Mouse (Mus musculus) gastrocnemius, adult 8-10 months (tissue): ENCODE measurements at regions not wholly inside any gene's neighbourhood (a gene's known extent, or its start where the extent isn't known, plus 50 kb on each side); places are given as distances from the start of the nearest gene placed in this dataset.

ENCODE experiments used
- DNase-seq, 2 experiments: peaks; one replicate each; pipeline ENCODE4 v3.0.0; 2022; ENCODE audit warnings: low spot score in 2 of 2

DNA sequence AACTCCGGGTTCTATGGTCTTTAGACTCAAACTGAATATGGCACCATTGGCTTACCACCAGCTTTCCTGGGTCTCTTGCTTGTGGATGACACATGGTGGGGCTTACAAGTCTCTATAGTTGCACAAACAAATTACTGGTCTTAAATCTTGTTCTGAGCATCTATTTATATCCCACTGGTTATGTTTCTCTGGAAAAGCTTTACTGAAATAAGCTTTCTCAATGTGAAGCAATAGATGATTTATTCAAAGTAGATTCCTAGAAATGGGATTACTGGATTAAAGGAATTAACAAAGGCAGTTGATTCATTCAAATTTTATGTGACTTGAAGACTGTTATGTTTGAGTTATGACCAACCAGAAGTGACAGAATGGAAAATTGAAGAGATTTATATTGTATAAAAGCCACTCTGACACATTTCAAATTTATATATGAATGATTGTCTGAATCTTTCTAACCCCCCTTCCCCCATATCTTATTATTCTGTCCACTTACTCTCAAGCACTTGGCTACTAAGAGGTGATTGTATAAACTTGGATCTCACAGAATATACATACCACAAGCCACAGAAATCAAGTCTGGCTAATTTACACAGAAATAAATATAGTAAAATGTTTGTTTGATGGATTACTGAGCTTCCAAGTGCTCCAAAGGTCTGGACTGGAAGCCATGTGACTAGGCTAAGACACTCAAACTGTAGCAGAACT is 113.4 kb upstream of the C1qtnf3 start:
- no peak for DNase-seq

DNA sequence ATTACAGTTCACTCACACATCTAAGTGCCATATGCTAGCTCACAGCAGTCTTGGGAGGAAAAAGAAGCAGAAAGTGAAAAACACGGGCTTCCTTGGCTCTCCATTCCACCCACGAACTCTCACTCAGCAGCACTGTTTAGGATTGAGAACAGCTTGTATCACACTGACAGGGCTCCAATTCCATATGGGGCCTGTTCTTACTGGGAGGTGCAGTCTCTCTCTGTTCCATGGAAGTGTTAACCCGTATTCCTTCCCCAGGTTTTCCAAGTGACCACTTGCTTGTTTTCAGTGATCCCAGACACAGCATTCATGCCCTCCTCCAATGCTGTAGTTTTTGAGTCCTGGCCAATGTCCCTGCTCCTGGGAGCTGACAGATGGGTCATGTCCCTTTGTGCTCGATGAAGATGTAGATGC is 111.5 kb upstream of the C1qtnf3 start:
- no peak for DNase-seq

DNA sequence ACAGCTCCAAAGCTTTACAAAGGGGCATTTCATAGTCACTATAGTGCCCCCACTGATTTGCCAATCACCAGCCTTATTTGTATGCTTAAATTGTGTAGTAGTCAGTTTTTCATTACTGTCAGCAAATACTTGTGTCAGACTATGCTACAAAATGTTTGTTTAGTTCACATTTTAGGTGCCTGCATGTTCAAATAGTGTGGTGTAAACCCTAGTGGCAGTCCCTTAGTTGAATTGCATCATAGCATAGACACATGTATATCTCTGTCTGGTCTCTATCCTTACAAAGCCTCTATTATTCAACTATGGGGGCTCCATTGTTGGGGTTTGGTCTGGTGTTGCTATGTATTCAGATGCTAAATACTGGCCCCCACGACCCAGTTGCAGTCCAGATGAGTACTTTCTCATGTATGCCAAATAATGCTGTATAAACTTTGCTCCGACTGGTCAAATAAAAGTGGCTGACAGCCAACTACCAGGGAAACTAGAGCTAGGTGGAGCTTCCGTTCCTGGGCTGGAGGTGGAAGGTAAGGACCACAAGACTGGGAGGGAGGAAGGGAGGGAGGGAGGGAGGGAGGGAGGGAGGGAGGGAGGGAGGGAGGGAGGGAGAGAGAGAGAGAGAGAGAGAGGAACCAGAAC is 109.0 kb upstream of the C1qtnf3 start:
- no peak for DNase-seq

DNA sequence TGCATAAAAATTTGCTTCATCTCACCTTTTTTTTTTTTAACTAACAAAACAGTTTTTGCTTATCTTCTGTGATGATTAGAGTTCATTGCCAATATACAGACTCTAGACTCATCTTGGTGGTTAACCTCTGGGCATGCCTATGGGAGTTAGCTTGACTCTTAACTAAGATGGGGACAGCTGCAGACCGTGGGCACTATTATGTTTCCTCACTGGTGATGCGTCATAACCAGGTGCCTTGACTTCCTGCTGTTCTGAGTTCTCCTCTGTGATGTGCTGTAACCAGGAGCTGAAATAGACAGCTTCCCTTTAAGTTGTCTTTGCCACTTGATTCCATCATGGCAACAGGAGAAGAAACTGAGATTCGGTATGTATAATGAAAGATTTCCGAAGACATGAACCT is 105.4 kb upstream of the C1qtnf3 start:
- no peak for DNase-seq

DNA sequence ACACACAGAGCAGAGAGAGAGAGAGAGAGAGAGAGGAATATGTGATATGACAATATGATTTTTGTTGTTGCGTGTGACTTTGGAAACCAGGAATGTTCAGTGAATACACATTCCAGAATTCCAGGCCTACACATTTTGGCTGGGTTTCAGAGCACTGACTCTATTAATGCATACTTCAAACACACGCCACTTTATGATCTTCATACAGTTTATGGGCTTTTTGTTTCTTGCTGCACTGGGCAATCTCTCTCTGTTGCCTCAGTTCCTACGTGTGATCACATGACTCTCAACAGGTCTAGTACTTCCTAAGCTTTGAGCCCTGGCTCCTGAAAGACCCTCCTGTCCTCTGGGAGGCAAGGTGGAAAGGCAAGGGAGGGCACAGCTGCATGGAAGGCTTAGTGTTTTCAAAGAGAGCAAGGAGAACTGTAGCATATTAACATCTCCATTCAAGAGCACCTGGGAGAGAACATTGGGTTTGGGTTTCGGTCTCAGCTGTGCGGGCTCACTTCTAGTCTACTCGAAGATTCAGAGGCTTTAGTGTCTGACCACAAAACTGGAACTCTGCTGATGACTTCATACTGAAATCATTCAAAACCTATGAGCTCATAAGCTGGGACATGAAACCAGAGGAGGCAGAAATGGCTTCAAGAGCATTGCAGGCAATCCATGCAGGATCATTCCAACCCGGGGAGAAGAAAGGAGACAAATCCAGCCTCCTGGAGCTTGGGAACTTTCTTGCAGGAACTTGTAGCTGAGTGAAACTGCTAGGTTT is 87.9 kb upstream of the C1qtnf3 start:
- no peak for DNase-seq

DNA sequence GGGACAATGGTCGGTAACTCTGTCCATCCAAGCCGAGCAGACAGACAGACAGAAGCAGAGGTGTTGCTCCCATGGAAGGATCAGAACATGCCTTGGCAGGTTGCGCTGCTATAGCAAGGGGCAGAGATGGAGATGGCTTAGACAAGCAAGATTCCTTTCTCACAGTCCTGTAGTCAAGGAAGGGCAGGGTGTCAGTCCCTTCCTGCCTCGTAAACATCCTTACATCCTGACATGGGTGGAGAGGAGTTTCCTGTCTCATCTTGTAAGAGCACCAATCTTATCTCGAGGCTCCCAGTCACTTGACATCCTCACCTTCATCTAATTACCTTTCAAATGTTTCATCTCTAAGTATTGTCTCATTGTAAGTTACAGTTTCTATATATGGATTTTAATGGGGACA is 87.0 kb upstream of the C1qtnf3 start:
- DNase-seq: no peak

DNA sequence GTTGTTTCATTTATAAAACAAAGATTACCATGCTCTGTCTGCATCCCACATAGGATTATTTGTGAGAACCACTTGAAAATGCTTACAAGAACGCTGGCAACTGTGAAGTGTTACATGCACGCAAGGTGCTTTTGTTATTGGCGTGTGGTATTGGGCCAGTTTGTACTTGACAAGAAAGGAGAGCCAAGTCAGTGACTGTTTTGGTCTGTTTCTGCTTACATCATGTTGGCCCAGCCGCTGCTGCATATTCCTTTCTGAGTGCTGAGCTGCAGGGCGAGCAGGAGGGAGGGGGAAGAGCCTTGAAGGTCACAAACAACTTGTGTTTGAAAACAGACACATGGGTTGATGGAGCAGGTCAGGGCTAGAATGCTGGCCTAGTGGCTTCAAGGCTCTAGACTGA is 85.3 kb upstream of the C1qtnf3 start:
- peak; percentile 32 to 36 for DNase-seq

DNA sequence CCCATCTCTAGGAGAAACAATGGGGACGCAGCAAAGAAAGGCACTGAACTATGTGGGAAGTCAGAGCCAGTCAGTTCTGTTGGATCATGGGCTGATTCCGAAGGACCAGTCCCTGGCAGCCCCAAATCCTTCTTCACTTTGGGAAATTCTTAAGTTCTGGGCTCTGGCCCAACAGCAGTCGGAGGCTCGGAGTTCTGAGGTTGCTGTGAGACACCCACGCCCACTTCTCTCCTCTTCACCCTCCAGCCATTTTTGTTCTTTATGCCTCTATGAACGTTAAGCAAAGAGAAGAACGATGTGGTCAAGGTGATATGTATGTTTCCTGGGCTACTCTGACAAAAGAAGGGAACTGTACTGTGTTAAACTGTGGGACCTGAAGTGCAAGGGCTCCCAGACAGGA is 84.0 kb upstream of the C1qtnf3 start:
- no peak for DNase-seq

DNA sequence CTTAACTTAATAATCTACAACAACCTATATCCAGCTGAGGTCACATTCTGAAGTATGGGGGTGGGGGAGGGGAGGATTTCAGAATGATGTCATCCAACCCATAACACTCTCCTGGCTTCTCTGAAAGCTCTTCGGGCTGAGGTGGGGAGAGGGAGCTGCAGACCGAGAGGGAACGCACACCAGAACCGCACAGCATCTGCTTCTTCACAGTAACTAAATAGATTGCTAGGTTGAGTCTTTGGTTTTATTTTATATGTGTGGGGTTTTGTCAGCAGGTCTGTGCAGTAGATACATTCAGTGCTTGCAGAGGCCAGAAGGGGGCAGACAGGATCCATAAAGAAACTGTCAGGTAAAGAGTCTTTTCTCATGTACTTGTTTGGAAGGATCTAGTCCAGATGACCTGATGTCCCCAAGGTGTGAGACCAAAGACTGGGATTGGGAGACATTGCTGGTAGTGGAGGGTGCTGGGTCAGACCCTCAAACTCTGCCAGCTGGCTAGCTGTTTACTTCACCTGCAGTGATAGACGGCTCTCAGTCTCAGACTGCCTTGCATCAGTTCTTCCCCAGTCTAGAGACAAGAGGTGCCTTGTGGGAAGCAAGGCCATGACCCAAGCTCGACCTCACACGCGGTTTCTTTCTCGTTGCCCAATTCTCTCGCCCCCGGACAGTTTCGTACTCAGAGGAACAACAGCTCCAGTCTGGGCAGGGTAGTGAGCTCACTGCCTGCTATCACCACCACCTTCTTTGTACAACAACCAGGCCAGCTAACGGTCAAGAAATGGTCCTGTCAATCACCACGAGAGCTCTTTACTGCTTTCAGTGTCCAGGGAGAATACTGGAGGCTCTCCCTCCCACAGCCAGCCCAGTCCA is 83.2 kb upstream of the C1qtnf3 start:
- DNase-seq: no peak

DNA sequence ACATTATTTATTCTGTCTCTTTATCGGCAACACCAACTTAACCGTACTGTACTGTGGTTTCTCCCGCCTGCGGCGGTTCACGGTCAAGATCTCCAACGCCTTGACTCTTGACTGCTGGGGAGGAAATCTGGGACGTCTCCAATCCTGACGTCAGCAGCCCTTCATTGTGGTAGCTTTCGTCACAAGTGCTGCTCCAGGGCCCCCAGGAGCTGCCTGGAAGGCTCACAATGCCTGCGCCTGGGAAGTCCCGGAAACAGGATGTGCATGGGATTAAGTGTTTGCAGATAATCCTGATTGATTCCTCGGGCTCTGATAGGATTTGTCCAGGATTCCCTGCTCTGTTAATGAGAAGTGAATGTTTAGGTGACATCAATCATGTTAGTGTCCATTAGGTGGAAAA is 82.3 kb upstream of the C1qtnf3 start:
- DNase-seq: no peak

DNA sequence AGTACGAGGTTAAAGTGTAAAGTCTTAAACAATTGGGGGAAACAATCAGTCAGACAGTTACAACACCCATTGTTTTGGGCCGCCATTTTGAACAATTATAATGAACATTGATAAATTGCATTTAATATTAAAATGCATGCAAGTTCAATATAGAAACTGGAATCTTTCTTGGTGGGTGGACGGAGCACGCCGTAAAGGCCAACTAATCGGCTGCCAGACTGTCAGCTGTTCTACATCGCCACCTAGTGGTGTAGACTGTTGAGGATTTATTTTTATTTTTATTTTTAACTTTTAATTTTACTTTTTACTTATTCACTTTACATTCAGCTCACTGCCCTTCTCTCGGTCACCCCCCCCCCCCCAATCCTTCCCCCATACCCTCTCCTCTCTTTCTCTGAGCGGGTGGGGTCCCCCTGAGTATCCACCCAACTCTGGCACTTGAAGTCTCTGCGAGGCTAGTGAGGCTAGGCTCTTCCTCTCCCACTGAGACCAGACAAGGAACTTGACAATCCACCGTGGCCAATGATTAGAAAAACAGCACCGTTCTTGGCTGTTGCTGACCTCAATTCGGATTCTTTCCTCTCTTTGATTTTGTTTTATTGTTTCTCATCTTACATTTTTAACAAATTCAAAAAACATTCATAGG is 79.7 kb upstream of the C1qtnf3 start:
- DNase-seq: no peak

DNA sequence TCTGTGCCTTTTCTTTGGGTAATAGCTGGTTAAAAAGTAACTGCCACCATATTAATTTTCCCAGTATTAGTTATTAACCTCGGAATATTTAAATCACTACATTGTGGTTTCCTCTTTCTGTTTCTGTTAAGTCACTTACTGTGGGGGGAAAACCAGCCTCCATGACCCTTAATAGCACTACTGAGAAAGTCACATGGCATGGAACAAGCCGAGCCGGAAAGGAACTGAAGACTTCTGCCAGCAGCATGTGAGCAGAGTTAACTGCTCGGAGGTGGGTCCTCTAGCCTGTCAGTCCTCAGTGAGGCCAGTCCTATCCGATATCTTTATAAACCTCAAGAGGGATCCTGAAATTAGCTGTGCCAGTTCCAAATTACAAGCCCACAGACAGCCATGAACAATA is 75.8 kb upstream of the C1qtnf3 start:
- no peak for DNase-seq

DNA sequence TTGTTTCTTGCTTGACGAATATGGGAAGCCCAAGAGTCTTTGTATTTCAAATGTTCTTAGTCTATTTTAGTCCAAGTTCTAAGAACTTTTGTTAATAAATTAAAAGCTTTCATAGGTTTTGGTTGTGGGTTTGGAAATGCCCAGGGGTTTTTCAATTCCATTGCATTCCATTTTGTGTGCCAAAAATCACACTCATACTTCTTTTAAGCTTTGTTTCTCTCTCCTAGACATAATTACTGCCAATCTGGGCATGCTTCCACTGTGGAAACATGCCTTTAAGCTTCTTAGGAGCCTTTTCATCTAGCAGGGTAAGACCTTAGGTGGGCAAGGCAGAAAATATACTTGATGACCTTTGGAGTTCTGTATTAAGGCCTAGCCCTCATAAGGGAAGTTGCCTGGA is 70.4 kb upstream of the C1qtnf3 start:
- no peak for DNase-seq

DNA sequence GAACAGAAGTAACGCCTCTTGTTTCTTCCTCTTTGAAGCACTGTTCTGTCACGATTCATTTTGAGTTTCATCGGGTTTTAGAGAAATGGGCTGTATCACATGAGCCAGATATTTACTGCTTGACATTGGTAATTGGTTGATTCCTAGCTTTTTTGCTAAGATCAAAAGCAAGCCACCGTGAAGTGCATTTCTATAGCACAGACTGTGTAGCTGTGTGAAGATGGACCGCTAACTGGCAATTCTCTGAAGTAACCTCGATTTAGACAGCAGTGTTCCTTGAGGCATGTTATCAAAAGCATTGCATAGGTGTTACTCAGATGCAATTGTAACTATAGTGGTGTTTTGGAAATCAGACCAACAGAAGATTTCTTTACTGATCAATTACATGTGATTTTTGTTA is 64.1 kb upstream of the C1qtnf3 start:
- DNase-seq: no peak

DNA sequence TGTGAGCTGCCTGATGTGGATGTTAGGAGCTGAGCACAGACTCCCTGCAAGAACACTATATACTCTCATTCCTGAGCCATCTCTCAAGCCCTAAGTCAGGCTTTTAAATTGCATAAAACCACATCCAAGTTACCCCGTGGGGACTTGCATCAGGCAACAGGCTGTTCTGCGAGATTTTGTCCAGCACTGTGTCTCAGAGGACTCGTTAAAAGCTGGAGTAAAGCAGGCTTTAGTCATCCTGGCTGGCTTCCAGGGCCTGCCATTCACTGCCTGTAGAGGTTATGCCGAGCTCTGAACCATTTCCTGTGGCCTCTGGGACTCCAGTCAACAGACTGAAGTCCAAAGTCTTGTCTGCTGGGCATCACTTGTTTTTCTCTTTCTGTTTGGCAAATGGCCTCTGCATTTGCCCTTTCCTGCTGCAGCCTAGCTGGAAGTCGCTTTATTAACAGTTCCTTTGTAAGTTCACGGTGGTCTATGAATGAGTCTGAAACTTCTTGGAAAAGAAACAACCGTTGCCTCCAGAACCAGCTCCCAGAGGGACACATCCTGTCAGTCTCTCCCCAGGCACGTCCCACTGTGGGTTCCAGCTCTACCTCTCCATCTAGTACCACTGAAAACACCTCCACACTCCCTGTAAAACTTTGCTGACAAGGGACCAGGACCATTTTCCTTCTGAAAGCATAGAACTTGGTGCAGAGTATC is 61.8 kb upstream of the C1qtnf3 start:
- peak; percentile 79 to 81 for DNase-seq

DNA sequence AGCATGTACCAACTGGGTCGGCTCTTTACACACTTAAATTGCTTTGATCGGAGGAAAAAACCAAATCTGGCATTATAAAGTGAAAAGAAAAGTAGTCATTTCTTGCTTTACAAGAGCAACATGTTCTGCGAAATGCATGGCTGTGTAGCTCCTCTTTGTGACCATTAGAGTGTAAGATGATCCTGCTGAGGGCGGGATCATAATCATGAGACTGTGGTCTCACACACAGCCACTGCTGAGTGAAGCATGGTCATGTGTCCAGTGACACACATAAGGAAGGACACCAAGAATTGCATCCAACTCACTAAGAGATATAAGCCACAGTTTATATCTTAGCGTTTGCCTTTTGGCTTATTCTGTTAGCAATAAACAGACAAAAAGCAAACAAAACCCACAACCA is 53.8 kb upstream of the C1qtnf3 start:
- DNase-seq: no peak

DNA sequence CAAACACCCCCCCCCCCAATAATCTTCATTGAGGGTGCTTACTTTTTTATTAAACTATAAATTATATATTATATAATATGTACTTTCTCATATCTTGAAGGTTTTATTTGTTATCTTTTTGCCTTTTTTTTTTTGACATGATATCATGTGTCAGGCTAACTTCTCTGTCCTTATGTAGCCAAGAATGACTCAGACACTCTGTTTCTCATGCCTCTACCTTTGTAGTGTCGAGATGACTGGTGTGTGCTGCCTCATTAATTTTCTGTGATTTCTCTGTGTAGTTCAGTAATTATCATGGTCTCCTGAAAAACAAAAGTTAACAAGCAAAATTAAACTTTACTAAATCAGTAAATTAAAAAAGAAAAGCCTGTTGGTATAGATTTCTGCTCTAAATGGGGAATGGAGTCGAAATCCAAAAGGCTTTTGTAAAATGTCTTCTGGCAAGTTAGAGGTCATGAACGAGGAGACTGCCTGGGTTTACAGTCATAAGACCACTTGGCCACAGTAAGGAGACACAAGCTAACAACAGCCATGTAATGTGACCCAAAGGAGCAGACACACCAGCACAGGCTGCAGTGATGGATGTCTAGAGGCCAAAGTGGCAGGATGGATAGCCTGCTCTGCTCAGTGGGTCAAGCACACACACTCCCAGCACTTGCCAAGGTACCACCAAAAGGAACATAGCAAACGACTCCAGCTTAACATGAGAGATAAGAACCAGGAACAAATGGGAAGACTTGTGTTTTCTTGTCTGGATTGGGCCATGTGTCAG is 53.2 kb upstream of the C1qtnf3 start:
- no peak for DNase-seq

DNA sequence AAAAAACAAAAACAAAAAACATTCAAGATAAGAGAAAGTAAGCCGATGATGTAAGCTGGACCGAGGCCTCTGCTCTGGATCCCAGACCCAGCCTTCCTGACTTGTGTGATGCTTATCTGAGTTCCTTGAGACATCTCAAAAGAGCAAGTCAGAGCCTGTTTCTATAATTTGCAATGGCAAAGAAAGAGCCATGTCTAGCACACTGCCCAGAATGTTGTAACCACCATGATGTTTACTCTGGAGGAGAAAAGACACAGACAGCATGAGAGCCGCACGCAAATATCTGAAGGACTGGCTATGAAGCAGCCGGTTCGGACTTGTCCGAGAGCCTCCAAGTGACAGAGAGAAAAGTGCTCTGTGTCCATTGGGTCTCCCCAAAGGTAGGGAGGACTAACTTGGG is 52.2 kb upstream of the C1qtnf3 start:
- no peak for DNase-seq

DNA sequence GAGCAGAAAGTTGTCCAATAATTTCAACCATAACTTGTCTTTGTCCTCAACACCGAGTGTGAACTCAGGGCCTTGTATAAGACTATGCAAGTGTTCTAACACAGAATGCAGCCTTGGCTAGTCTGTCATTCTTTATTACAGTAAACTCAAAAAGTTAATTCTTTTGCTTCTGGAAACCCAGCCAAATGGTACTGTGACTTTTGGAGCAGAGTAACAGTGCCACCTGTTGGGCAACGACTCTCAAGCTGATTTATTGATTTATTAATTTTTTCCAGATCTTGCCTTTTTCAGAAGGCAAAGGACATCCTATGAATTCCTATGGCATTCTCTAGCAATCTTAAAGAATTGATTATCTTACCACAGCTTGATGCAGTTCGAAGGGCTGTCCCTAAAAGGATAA is 51.1 kb upstream of the C1qtnf3 start:
- DNase-seq: no peak

DNA sequence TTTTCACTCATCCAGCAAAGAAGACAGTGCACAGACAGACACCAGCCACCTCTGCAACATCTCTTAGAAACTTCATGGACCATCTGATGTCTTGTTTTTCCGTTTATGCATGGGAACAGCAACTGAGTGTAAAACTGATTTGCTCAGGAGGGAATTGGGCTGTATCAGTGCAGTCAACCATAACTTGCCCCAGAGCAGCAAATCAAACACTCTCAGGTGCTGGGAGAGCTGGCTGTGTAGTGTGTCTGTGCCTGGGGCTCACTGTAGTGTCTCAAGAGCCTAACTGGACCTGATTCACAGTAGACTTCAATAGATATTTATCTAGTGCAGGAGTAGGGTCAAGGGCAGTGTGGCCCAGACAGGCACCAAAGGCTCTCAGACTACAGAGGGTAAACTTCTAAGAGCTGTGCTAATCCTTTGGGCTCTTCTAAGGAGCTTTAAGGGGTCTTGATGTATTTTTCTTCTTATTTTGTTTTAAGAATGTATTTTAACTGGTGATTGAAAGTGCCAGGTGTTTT is 50.3 kb upstream of the C1qtnf3 start:
- no peak for DNase-seq
